Mouse (Mus musculus) E14TG2a.4 (cell line): ENCODE data around the gene Tspear.

ENCODE experiments used
- CTCF ChIP-seq: conservative IDR thresholded peaks from 2 replicates; pipeline ENCODE4 v1.5.1; 2014; ENCODE audit warnings: low read length
- POU5F1 ChIP-seq: IDR thresholded peaks from 2 replicates; pipeline ENCODE4 v1.6.1; 2014; ENCODE audit warnings: low read length, borderline replicate concordance

GRCm38 (mm10) chr10:77913292-77913691 lies 226.9 kb downstream of the Tspear start:
- TF ChIP-seq CTCF (no peak), POU5F1 (no peak)
